Mouse (Mus musculus): Measurements from ENCODE around the gene Zcwpw1.

The Zcwpw1 gene

GRCm38 (mm10) chr5:137786109-137786942 is 1.3 kb upstream of the Zcwpw1 start:
- H3K27me3 ChIP-seq (ENCODE audit: control insufficient read depth, insufficient read depth, low read length, poor library complexity, severe bottlenecking): no peaks in the 10 kb centered on the region

GRCm38 (mm10) chr5:137788171-137788570 is 573 bp downstream of the Zcwpw1 start:
- DNase-seq (ENCODE audit: low read depth, low spot score): no peak
- H3K27me3 ChIP-seq (ENCODE audit: control insufficient read depth, insufficient read depth, low read length, poor library complexity, severe bottlenecking): no peaks in the 10 kb centered on the region
- H3K36me3 ChIP-seq (ENCODE audit: control insufficient read depth, insufficient read depth, low read length, poor library complexity, severe bottlenecking): no peaks in the 10 kb centered on the region

More at GRCm38 (mm10) chr5:137786109-137786942, 1.3 kb upstream of the Zcwpw1 start:
- peaks cover 3% of the 10 kb centered on the region; the same call in 1 of the 2 replicates for H3K36me3 ChIP-seq (ENCODE audit: control insufficient read depth, insufficient read depth, low read length, poor library complexity, severe bottlenecking)
- DNase-seq (ENCODE audit: low read depth, low spot score): peak; percentile 100

GRCm38 (mm10) chr5:137788946-137789531 is 1.4 kb downstream of the Zcwpw1 start:
- no peak for DNase-seq (ENCODE audit: low read depth, low spot score)

GRCm38 (mm10) chr5:137791553-137791952 is 4.0 kb downstream of the Zcwpw1 start:
- peak; percentile 27 for DNase-seq (ENCODE audit: low read depth, low spot score)
- Histone ChIP-seq H3K27me3 (ENCODE audit: control insufficient read depth, insufficient read depth, low read length, poor library complexity, severe bottlenecking) (no peaks in the 10 kb centered on the region), H3K36me3 (ENCODE audit: control insufficient read depth, insufficient read depth, low read length, poor library complexity, severe bottlenecking) (no peaks in the 10 kb centered on the region)

More at GRCm38 (mm10) chr5:137788946-137789531, 1.4 kb downstream of the Zcwpw1 start:
- Histone ChIP-seq H3K36me3 (ENCODE audit: control insufficient read depth, insufficient read depth, low read length, poor library complexity, severe bottlenecking) (no peaks in the 10 kb centered on the region), H3K27me3 (ENCODE audit: control insufficient read depth, insufficient read depth, low read length, poor library complexity, severe bottlenecking) (no peaks in the 10 kb centered on the region)

- H3K27me3 ChIP-seq (ENCODE audit: control insufficient read depth, insufficient read depth, low read length, poor library complexity, severe bottlenecking): no peaks in the 10 kb centered on the region
- no peaks in the 10 kb centered on the region for H3K36me3 ChIP-seq (ENCODE audit: control insufficient read depth, insufficient read depth, low read length, poor library complexity, severe bottlenecking)
- DNase-seq (ENCODE audit: low read depth, low spot score): no peak
Observed at GRCm38 (mm10) chr5:137796606-137797005, 9.0 kb downstream of the Zcwpw1 start.

- H3K36me3 ChIP-seq (ENCODE audit: control insufficient read depth, insufficient read depth, low read length, poor library complexity, severe bottlenecking): no peaks in the 10 kb centered on the region
- no peaks in the 10 kb centered on the region for H3K27me3 ChIP-seq (ENCODE audit: control insufficient read depth, insufficient read depth, low read length, poor library complexity, severe bottlenecking)
- no peak for DNase-seq (ENCODE audit: low read depth, low spot score)
Observed at GRCm38 (mm10) chr5:137800917-137801316, 13.3 kb downstream of the Zcwpw1 start.

- DNase-seq (ENCODE audit: low read depth, low spot score): no peak
- Histone ChIP-seq H3K36me3 (ENCODE audit: control insufficient read depth, insufficient read depth, low read length, poor library complexity, severe bottlenecking) (no peaks in the 10 kb centered on the region), H3K27me3 (ENCODE audit: control insufficient read depth, insufficient read depth, low read length, poor library complexity, severe bottlenecking) (no peaks in the 10 kb centered on the region)
Observed at GRCm38 (mm10) chr5:137806158-137806557, 18.6 kb downstream of the Zcwpw1 start.

- Histone ChIP-seq H3K27me3 (ENCODE audit: control insufficient read depth, insufficient read depth, low read length, poor library complexity, severe bottlenecking) (no peaks in the 10 kb centered on the region), H3K36me3 (ENCODE audit: control insufficient read depth, insufficient read depth, low read length, poor library complexity, severe bottlenecking) (no peaks in the 10 kb centered on the region)
- DNase-seq (ENCODE audit: low read depth, low spot score): no peak
Observed at GRCm38 (mm10) chr5:137808316-137808715, 20.7 kb downstream of the Zcwpw1 start.

GRCm38 (mm10) chr5:137817466-137818222 is 30.0 kb downstream of the Zcwpw1 start:
- no peak for DNase-seq (ENCODE audit: low read depth, low spot score)
- H3K36me3 ChIP-seq (ENCODE audit: control insufficient read depth, insufficient read depth, low read length, poor library complexity, severe bottlenecking): no peaks in the 10 kb centered on the region
- H3K27me3 ChIP-seq (ENCODE audit: control insufficient read depth, insufficient read depth, low read length, poor library complexity, severe bottlenecking): no peaks in the 10 kb centered on the region

GRCm38 (mm10) chr5:137822126-137822525 is 34.5 kb downstream of the Zcwpw1 start:
- no peak for DNase-seq (ENCODE audit: low read depth, low spot score)
- Histone ChIP-seq H3K36me3 (ENCODE audit: control insufficient read depth, insufficient read depth, low read length, poor library complexity, severe bottlenecking) (no peaks in the 10 kb centered on the region), H3K27me3 (ENCODE audit: control insufficient read depth, insufficient read depth, low read length, poor library complexity, severe bottlenecking) (no peaks in the 10 kb centered on the region)

GRCm38 (mm10) chr5:137822602-137823001 is 35.0 kb downstream of the Zcwpw1 start:
- Histone ChIP-seq H3K36me3 (ENCODE audit: control insufficient read depth, insufficient read depth, low read length, poor library complexity, severe bottlenecking) (no peaks in the 10 kb centered on the region), H3K27me3 (ENCODE audit: control insufficient read depth, insufficient read depth, low read length, poor library complexity, severe bottlenecking) (no peaks in the 10 kb centered on the region)
- DNase-seq (ENCODE audit: low read depth, low spot score): no peak

- Histone ChIP-seq H3K27me3 (ENCODE audit: control insufficient read depth, insufficient read depth, low read length, poor library complexity, severe bottlenecking) (no peaks in the 10 kb centered on the region), H3K36me3 (ENCODE audit: control insufficient read depth, insufficient read depth, low read length, poor library complexity, severe bottlenecking) (no peaks in the 10 kb centered on the region)
- DNase-seq (ENCODE audit: low read depth, low spot score): no peak
Observed at GRCm38 (mm10) chr5:137823455-137824045, 36.0 kb downstream of the Zcwpw1 start.

GRCm38 (mm10) chr5:137825030-137825429 is 37.4 kb downstream of the Zcwpw1 start:
- DNase-seq (ENCODE audit: low read depth, low spot score): peak; percentile 60
- Histone ChIP-seq H3K36me3 (ENCODE audit: control insufficient read depth, insufficient read depth, low read length, poor library complexity, severe bottlenecking) (no peaks in the 10 kb centered on the region), H3K27me3 (ENCODE audit: control insufficient read depth, insufficient read depth, low read length, poor library complexity, severe bottlenecking) (no peaks in the 10 kb centered on the region)

- Histone ChIP-seq H3K36me3 (ENCODE audit: control insufficient read depth, insufficient read depth, low read length, poor library complexity, severe bottlenecking) (no peaks in the 10 kb centered on the region), H3K27me3 (ENCODE audit: control insufficient read depth, insufficient read depth, low read length, poor library complexity, severe bottlenecking) (no peaks in the 10 kb centered on the region)
- DNase-seq (ENCODE audit: low read depth, low spot score): no peak
Observed at GRCm38 (mm10) chr5:137825971-137826370, 38.4 kb downstream of the Zcwpw1 start.

Data from splenic B cell, adult 2 months (primary cell).